Mouse (Mus musculus) monocyte, adult 5-6 weeks (primary cell): Measurements from ENCODE around the gene Flot1. TPM values are rescaled to one million over a fixed set of nuclear protein-coding genes. Genes with fewer than 3 reads are reported as not detected.

Experiments used
- ATAC-seq: fragments of 153-309, 156-312 bp; replicated peaks from 2 replicates; pipeline ENCODE4 v1.8.0; 2017; ENCODE audit warnings: mild to moderate bottlenecking; ENCODE audit not compliant: low TSS enrichment, insufficient number of reproducible peaks, severe bottlenecking, poor library complexity, low FRiP score
- total RNA-seq: library from RNA; stranded (forward); fragments of 200-1000, 200-491, 200-594 nt; gene quantifications from 3 replicates; pipeline ENCODE4 v1.2.3, GENCODE M21; 2017

Gene Flot1
- total RNA-seq, 1 experiment from 2014 or later, result 77.9 TPM

DNA sequence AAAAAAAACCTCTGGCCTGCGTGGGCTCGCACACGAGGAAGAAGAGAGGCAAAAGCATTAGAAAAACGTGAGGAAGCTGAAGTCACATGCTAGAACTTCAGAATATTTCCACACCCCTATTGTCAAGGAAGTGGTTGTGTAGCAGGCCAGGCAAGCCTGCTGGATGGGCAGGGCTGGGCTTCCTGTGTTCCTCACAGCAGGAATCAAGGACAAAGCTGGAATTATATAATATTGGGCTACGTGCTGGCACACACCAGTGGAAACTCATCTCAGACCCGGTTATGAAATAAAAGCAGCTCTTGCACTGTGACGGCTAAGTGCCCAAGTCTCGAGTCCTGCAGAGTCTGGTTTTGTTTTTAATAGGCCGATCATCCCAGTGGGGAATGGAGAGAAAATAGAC is 15.0 kb upstream of the Flot1 start:
- ATAC-seq, result 0 out of 2 replicates have a peak, but pooled peaks have one; percentile 27

DNA sequence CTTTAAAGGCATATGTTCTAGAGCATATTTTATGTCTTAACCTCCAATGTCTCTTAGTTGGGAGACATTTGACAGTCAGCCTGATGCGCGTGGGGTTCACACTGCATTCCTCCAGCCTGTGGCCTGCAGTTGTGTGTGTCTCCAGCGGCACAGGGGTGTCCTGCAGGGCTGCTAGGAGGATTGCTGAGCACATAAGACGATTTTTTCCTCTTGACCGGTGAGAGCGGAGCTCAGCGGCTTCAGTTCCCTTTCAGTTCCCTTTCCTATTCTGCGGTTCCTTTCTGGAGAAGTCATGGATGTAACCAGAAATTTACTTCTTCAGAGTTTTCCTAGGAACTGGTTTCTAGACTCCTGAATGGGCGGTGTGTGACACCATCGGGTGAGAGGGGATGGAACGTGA is 13.6 kb upstream of the Flot1 start:
- ATAC-seq, result no peak

DNA sequence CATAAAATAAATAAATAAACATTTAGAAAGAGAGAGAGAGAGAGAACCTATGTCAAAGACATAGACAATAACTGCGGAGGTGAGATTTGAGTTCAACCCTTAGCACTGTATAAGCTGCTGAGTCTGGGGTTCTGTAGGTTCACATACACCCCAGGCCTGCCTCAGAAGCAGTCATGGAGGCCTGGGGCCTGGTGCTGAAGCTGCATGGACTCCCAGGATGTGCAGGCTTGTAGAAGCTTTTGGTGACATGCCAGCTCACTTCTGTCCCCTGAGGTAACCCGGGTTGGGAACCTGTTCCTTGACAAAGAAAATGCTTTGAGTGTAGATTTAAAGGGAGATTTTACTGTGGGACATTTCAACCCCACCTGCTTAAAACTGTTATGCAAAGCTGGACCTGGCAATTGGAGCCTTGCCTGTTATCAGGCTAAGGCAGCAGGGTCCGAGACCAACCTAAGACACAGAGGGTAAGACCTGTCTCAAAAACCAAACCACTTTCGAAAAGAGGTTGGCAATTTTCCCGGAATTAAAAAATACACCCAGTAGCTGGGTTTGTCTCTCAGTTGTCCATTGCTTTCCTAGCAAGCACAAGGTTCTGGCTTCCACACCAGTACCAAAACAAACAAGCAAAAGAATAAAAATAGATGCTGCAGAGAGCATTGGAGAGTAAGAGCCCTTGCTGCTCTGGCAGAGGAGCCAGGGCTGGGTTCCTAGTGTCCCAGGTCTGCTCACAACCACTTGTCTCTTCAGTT is 12.0 kb upstream of the Flot1 start:
- ATAC-seq, result no peak

DNA sequence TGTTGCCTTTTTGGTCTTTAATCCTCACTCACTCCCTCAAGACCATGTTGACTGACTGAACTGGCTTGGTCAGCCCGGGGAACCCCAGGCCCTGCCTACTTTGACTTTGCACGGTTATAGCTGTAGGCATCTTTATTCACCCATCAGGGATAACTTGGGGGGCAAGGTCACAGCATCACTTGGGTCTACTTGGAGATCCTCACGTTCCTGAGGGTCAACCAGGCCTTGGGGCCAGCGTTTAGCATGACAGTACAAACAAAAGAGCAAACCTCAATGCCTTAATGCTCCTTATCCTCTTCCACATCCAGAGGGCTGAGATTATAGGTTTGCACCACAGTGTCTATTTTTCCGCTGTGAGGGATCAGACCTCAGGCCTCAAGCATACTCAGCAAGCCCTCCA is 10.7 kb upstream of the Flot1 start:
- no peak for ATAC-seq

DNA sequence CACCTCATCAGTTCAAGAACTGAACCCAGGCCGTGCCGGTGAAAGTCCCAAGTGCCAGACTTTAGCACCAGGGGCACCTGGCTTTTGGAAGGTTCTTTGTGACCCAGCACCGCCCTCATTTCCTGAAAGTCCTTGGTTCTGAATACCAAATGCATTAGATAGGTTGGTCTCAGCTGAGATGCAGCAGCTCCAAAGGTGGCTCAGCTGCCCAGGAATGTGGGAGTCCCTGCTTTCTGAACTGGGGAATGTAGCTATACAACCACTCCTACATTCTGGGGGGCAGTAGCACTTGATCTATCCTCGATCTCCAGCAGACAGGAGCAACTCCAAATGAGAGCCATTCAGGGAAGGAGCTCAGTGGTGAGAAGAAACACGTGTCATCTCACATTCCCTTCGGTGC is 10.3 kb upstream of the Flot1 start:
- ATAC-seq, result no peak

DNA sequence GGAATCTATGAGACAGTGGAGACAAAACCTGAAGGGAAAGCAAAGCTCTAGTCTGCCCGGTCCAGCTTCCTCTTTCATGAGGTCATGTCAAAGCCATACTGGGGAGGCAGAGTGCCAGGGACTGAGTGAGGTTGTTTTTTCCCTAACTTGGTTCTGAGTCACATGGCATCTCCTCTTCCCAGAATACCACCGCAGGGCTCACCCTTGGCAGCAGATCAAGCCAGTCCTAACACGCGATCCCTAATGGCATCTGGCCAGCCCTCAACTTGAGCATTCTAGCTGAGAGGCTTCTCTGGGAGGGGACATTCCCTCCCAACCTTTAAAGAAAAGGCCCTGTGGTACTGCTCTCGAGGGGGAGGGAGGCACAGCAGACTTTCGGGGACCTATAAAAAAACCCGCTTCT is 9.8 kb upstream of the Flot1 start:
- ATAC-seq, result peak; percentile 54

DNA sequence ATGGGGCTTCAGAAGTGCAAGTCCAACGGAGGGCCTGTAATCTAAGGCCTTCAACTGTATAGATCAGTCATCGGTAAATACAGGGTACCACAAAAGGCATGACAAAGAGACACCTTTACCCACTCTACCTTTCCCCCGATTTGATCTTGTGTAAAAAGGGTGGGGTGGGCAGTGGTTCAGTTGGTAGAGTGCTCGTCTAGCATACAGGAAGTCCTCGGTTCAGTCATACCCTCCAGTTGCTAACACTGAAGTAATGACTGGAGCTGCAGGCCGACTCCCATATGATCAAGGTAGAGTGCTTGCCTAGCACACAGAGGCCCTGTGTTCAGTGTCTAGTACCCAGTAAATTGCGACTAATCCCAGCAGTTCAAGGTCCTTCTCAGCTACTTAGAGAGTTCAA is 9.4 kb upstream of the Flot1 start:
- ATAC-seq, result no peak; the same call in 1 of the 2 replicates

DNA sequence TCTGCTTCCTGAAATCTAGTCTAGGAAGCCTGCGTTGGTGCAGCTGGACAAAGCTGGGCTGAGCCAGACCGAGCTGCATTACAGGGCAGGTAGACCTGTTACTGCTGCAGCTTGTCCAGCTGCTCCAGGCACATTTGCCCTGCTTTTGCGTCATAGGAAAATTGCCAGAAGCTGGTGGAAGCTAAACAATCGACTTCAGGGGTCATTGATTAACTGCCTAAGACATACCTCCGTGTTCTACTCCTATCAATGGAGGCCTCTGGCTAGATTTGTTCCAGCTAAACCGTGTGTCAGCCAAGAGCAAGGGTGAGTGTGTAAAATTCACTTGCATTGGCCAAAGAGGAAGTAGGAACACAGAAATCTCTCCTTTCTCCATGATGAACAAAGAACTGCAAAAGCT is 8.4 kb upstream of the Flot1 start:
- ATAC-seq, result no peak

DNA sequence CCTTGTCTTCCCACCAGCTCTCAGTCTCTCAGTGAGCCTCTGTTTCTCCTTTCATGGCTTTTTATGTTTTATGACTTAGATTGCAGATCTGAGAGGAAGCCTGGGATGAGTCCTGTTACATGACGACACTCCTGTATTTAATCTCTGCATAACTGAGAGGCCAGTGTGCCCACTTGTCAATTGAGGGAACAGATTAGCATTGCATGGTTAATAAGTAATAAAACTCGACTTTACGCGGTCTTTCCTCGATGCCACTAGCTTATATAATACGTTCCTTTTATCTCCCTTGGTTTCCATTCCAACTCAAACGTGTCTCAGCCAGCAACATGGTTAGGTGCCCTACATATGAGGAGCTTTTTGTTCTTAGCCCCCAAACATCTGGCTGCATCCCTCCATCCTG is 7.2 kb upstream of the Flot1 start:
- ATAC-seq, result no peak

DNA sequence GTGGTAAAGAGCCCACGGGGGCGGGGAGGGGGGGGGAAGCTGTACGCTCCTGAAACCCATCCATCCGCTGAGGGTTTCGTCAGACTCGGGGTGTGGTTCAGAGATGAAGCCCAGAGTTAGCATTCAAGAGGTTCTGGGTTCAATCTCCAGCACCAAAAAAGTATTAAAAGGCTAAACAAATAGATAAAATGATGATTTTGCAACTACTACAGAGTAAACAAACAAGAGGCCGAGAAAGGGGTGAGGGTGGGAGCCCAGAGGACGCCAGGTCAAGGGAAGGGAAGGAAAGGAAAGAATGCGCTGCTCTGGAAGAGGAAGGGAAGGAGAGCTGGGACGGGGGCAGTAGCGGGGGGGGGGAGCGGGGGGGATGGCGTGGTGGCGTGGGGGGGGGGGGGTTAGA is 6.3 kb upstream of the Flot1 start:
- no peak for ATAC-seq

DNA sequence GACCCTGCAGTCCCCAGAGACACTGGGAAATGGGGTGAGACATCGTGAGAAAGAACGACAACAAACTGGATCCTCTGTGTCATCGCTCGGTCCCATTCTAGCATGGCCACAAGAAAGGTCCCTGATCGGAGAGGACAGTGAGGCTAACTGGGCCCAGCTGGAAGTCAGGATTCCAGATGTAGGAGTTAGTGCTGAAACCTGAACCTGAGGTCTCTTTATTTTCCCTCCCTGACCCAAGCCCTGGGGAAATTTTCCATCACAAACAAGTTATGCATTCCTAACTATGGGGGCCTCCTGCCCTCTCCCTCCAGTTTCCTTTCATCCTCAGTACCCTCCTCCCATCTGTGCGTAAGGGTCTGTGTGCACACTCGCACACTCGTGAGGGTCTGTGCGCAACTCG is 5.8 kb upstream of the Flot1 start:
- ATAC-seq, result no peak

DNA sequence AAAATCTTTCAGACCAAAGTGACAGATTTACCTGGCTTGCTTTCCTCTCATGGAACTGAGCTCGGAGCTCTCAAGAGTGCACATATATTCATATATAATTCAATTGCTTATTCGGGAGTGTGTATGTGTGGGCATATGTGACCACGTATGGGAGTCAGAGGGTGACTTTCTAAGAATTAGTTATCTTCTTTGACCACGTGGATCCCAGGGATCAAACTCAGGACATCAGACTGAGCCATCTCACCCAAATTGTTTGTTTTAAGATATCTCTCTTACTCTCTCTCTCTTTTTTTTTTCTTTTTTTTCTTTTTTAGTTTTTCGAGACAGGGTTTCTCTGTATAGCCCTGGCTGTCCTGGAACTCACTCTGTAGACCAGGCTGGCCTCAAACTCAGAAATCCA is 2.9 kb upstream of the Flot1 start:
- no peak for ATAC-seq

DNA sequence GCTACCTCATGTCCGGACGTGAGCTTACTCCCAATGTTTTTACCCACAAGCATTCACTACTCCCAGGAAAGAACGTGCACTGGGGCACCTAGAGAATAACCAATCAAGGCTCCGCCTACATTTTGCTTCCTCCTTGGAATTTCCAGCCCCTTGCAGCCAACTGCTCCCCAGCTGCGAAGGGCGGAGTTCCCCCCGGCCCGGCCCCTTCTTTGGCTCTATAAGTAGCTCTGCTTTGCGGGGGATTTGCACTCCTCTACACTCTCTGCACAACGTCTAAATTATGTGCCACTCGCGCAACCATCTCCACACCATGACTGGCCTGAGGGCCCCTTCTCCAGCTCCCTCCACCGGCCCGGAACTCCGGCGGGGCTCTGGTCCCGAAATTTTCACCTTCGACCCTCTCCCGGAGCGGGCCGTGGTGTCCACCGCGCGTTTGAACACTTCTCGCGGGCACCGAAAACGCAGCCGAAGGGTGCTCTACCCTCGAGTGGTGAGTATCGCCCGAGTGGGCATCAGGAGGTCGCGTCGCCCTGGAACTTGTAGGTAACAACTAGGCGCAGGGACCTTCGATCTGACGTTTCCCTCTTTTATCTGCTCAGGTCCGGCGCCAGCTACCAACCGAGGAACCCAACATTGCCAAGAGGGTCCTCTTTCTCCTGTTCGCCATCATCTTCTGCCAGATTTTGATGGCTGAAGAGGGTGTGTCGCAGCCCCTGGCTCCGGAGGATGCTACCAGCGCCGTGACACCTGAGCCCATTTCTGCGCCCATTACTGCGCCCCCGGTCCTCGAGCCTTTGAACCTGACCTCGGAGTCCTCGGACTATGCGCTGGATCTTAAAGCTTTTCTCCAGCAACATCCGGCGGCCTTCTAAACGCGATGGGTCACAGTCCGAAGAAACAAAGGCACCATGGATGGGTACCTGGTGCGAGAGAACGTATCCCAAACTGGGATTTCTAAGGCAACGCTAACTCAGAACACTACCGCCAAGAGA is 1.3 kb upstream of the Flot1 start, which contains the start of gene Ier3:
TSS of gene Ier3 (plus strand) at position 246 of the 992 bp plus-strand sequence.
- 0 out of 2 replicates have a peak, but pooled peaks have one; percentile 11 for ATAC-seq

DNA sequence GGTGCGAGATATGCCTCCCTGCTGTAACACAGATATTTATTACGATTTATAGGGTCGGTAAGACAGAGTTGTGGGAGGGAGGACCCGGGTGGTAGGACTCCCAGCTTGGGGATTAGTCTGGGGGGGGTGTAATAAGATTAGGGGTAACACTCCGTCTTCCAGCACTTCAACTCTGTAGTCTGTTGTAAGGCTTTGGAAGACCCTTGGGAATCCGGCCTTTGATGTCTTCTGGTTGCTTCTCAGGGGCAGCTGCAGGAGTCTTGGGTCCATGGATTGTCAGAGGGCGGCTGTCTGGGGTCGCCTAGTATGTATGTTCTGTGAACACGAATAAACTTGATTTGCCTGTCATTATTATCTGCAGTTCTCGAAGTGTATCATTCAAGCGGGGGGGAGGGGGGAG is 466 bp upstream of the Flot1 start:
- ATAC-seq, result no peak

DNA sequence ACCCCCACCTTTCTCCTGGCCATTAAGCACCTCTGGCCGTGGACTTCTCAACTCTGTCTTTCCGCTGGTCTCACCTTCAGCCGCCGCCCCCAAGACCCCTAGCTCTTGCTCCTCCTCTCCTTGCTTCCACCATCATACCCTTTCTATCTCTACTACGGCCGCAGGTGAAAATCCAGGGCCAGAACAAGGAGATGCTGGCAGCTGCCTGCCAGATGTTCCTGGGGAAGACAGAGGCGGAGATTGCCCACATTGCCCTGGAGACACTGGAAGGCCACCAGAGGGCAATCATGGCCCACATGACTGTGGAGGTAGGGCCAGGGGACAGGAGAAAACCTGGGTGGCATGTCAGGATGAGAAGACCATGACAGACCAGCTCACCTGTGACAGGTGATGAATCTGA is 1.4 kb downstream of the Flot1 start:
- ATAC-seq, result no peak

DNA sequence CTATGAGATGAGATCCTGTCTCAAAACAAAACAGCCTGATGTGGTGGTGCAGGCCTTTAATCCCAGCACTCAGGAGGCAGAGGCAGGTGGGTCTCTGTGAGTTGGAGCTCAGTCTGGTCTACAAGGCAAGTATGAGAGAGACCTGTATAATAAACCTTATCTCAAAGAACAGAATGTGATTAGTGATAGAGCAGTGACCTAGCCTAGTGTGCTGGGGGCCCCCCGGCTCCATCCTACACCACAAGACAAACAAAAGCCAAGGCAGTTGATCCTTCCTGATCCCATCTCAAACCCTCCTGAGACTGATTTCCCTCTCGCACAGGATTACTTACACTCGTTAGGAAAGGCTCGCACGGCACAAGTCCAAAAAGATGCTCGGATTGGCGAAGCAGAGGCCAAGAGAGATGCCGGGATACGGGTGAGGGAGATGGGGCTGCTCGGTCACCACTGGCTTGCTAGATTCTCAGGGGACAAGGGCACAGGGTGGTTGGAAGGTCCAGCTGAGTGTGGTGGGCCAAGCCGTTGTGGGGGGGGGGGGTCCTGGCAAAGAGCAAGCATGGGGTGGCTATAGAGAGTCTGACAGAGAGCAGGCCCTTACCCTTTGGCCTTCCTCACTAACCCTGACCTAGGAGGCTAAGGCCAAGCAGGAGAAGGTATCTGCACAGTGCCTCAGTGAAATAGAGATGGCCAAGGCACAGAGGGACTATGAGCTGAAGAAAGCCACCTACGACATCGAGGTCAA is 2.2 kb downstream of the Flot1 start:
- ATAC-seq, result no peak

DNA sequence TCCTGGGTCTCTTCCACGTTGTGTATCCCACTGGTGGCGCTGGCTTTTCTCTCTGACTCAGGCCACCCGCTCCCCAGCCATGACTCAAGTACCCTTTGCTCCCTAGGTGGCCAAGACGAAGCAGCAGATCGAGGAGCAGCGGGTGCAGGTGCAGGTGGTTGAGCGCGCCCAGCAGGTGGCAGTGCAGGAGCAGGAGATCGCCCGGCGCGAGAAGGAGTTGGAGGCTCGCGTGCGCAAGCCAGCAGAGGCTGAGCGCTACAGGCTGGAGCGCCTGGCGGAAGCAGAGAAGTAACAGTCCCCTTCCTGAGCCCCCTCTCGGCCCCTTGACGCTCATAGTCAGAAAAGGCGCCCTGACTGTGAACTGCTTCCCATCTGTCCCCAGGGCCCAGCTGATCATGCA is 6.7 kb downstream of the Flot1 start:
- peak; percentile 88 for ATAC-seq

DNA sequence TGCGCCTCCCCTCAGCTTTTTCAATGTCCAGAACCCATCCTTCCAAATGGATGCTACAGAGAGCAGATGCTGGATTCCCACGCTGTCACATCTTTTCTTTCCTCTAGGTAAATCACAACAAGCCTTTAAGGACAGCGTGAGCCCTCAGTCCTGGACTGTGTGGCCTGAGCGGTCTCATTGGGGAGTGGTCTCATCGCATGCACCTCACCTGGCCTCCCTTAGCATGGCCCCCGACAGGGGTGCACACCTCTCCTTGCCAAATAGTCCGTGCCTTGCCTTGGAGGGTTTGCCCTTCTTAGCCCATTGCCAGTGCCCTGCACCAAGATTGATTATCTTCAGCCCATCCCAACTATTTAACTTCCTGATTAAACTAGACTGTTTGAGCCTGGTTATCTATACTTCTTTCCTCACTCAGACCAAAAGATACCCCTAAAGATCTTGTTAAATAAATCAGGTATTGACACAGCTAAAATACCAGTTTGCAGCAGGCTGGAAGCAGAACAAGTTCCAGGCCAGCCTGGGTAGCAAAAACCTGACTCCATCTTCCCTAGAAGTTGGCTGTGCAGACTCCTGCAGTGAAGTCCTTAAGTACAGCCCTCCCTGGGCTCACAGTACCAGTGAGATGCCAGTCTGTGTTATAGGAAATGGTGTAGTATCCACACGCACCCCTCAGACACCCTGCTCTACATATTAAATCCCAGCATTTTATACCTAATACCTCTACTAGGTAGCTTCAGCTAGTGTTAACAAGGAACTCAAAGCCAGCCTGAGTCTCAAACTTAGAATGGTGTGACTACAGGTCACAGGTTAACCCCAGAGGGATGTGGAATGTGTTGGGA is 9.6 kb downstream of the Flot1 start:
- ATAC-seq, result no peak
